Comparison of ENCODE assay signal across 37 mouse cellular contexts in genomic region chr19:4204889-4205288, GRCm38 (mm10). TPM values are rescaled to one million over a fixed set of nuclear protein-coding genes. Genes with fewer than 3 reads are reported as not detected.
A peak's percentile ranks its signal among the peaks of the same experiment; 100 is the strongest.
DNase-seq lines count a peak whose midpoint lies in the region; ATAC-seq and TF ChIP-seq lines count a peak whose summit lies in the region.
"Had no signal": no experiment of that assay in that cellular context is flagged by ENCODE, and none has a peak within 500 bp of the region (broad histone marks: within the 10 kb centered on the region; RNA-seq: fewer than 3 reads in every experiment).

No protein-coding gene starts in this region.

- no peak overlapping the region for H3K27ac ChIP-seq in heart, adult 2 months
- no peak overlapping the region for H3K27ac ChIP-seq in lung, postnatal 0 days (ENCODE audit: low read length)
- peak overlapping the region; percentile 15; the same call in 1 of the 2 replicates for H3K27ac ChIP-seq in cortical plate, adult 2 months (ENCODE audit: insufficient read depth, low read length)
- H3K27ac ChIP-seq: embryonic facial prominence, embryonic 12.5 days; heart, embryonic 13.5 days; hindbrain, embryonic 14.5 days; kidney, embryonic 15.5 days; lung, embryonic 15.5 days; midbrain, embryonic 12.5 days had no signal

- no peak overlapping the region for H3K4me2 ChIP-seq in lung, postnatal 0 days (replicated peaks; ENCODE audit: low read depth, low read length)
- H3K4me2 ChIP-seq: embryonic facial prominence, embryonic 12.5 days; heart, embryonic 13.5 days; hindbrain, embryonic 14.5 days; kidney, embryonic 15.5 days; lung, embryonic 15.5 days; midbrain, embryonic 12.5 days had no signal

- no peak for TF ChIP-seq POLR2A in heart, adult 2 months (IDR thresholded peaks at IDR 0.05; ENCODE audit: insufficient read depth, low read depth, low read length)
- TF ChIP-seq POLR2A in cortical plate, adult 2 months (IDR thresholded peaks at IDR 0.05; ENCODE audit: extremely low read depth, insufficient read depth, low read length), result no peak

- no peaks in the 10 kb centered on the region for H3K27me3 ChIP-seq in heart, adult 2 months (ENCODE audit: control insufficient read depth, insufficient read depth, low read length)
- no peaks in the 10 kb centered on the region for H3K27me3 ChIP-seq in lung, postnatal 0 days (replicated peaks; ENCODE audit: insufficient read depth, low read length)
- H3K27me3 ChIP-seq in E14TG2a.4 (ENCODE audit: insufficient read depth, low read length), result peaks cover 4% of the 10 kb centered on the region
- H3K27me3 ChIP-seq: Patski had no signal

- no peak overlapping the region for H3K9ac ChIP-seq in heart, adult 2 months (ENCODE audit: low read depth, low read length)
- no peak overlapping the region for H3K9ac ChIP-seq in lung, postnatal 0 days (replicated peaks; ENCODE audit: low read depth)
- H3K9ac ChIP-seq: embryonic facial prominence, embryonic 12.5 days; heart, embryonic 13.5 days; hindbrain, embryonic 14.5 days; kidney, embryonic 15.5 days; liver, embryonic 15.5 days; lung, embryonic 15.5 days; midbrain, embryonic 12.5 days had no signal

- intact Hi-C loops in heart, adult 2 months (cut with DNase I), result loop anchor here (5.0 kb wide), 3 partner anchors 37 to 108 kb away; partner anchors contain the start of genes Aip, Cdk2ap2 and Pitpnm1

- no peak for ATAC-seq in lung, postnatal 0 days
- ATAC-seq: forebrain, embryonic 14.5 days; Patski had no signal

- TF ChIP-seq CTCF in heart, adult 2 months (IDR thresholded peaks at IDR 0.05), result 0 out of 2 replicates have a peak, but pooled peaks have one; percentile 10
- TF ChIP-seq CTCF in lung, postnatal 0 days (IDR thresholded peaks at IDR 0.05), result peak; percentile 37
- 0 out of 2 replicates have a peak, but pooled peaks have one; percentile 4 for TF ChIP-seq CTCF in E14TG2a.4 (conservative IDR thresholded peaks at IDR 0.05; ENCODE audit: low read length)
- TF ChIP-seq CTCF in cortical plate, adult 2 months (IDR thresholded peaks at IDR 0.05; ENCODE audit: extremely low read depth, insufficient read depth, low read length), result no peak

- WGBS in heart, adult 2 months, result 70% methylated on average over 4 of the region's 4 CpGs
- WGBS in lung, postnatal 0 days, result 62% methylated on average over 3 of the region's 4 CpGs

- no peak for TF ChIP-seq EP300 in heart, adult 2 months (IDR thresholded peaks at IDR 0.05; ENCODE audit: insufficient read depth, low read depth, low read length)
- TF ChIP-seq EP300 in lung, postnatal 0 days (IDR thresholded peaks at IDR 0.05), result no peak

- no peaks in the 10 kb centered on the region for H3K36me3 ChIP-seq in heart, adult 2 months (ENCODE audit: control insufficient read depth, insufficient read depth, low read length)
- H3K36me3 ChIP-seq in lung, postnatal 0 days (ENCODE audit: insufficient read depth, low read length), result no peaks in the 10 kb centered on the region
- peaks cover 10% of the 10 kb centered on the region for H3K36me3 ChIP-seq in E14TG2a.4 (ENCODE audit: insufficient read depth, low read length)

- H3K4me3 ChIP-seq in heart, adult 2 months, result no peak overlapping the region
- H3K4me3 ChIP-seq in lung, postnatal 0 days (ENCODE audit: low read depth, low read length), result no peak overlapping the region
- H3K4me3 ChIP-seq in E14TG2a.4 (replicated peaks; ENCODE audit: low read length), result no peak overlapping the region
- H3K4me3 ChIP-seq in cortical plate, adult 2 months (ENCODE audit: insufficient read depth, low read length), result no peak overlapping the region
- H3K4me3 ChIP-seq: embryonic facial prominence, embryonic 12.5 days; heart, embryonic 13.5 days; kidney, embryonic 15.5 days; liver, embryonic 15.5 days; lung, embryonic 15.5 days; megakaryocyte, embryonic 14.5 days; midbrain, embryonic 12.5 days had no signal

- DNase-seq in heart, adult 2 months, result no peak
- no peak for DNase-seq in heart, adult 18-20 months
- no peak for DNase-seq in lung, postnatal 0 days (ENCODE audit: low spot score)
- DNase-seq in lung, postnatal 25 days (ENCODE audit: low spot score), result no peak
- no peak for DNase-seq in adrenal gland, adult 18-20 months (ENCODE audit: low spot score in 2 of 2)
- no peak for DNase-seq in ovary, postnatal 36 days (ENCODE audit: low spot score)
- DNase-seq: adrenal gland, postnatal 25 days; cerebellum, adult 8-10 months; cerebellum, postnatal 25 days; gastrocnemius, postnatal 25 days; kidney, adult 11 months; kidney, postnatal 36 days; layer of hippocampus, postnatal 36 days; liver; lung, postnatal 4 days; right cerebral cortex, adult 18-20 months had no signal

- H3K79me2 ChIP-seq in heart, adult 2 months (replicated peaks; ENCODE audit: control insufficient read depth, insufficient read depth, low read length), result no peaks in the 10 kb centered on the region

- peaks cover 10% of the 10 kb centered on the region for H3K4me1 ChIP-seq in heart, adult 2 months (ENCODE audit: control insufficient read depth, insufficient read depth, low read length)
- H3K4me1 ChIP-seq in lung, postnatal 0 days (ENCODE audit: insufficient read depth, low read depth, low read length), result no peaks in the 10 kb centered on the region; the same call in 1 of the 2 replicates
- peaks cover 77% of the 10 kb centered on the region for H3K4me1 ChIP-seq in E14TG2a.4 (replicated peaks; ENCODE audit: low read depth, low read length)
- peaks cover 4% of the 10 kb centered on the region for H3K4me1 ChIP-seq in cortical plate, adult 2 months (ENCODE audit: control insufficient read depth, insufficient read depth, low read length)

- H3K9me3 ChIP-seq in lung, postnatal 0 days (ENCODE audit: low read length), result no peaks in the 10 kb centered on the region
- no peaks in the 10 kb centered on the region for H3K9me3 ChIP-seq in E14TG2a.4 (ENCODE audit: low read length)
- H3K9me3 ChIP-seq: embryonic facial prominence, embryonic 12.5 days; heart, embryonic 13.5 days; kidney, embryonic 15.5 days; liver, embryonic 15.5 days; lung, embryonic 15.5 days; megakaryocyte, embryonic 14.5 days; midbrain, embryonic 12.5 days had no signal

RNA-seq across cellular contexts. Expression of gene Rad9a, which starts 3.4 kb away (rescaled TPM):
- total RNA-seq in heart, adult 2 months (2021), result 1 to 10 TPM; 4.1 to 4.4 TPM
- 13.5 and 13.9 TPM in 2 replicates for polyA plus RNA-seq in heart, adult 2 months (2012; rRNA removed)
- 1 to 10 TPM; 4.5 to 4.8 TPM for total RNA-seq in heart, adult 18-20 months (2021)
- polyA plus RNA-seq in lung, postnatal 0 days (2015; fragmentation: Nextera tagmentation; extraction: Ambion mirVana), result 14.1 and 14.3 TPM in 2 replicates
- 17.3 and 18.4 TPM in 2 replicates for polyA plus RNA-seq in cortical plate, adult 2 months (2012; rRNA removed)
- total RNA-seq in adrenal gland, adult 18-20 months (2021), result 1 to 10 TPM; 7.5 to 9.0 TPM

RNA-seq across cellular contexts. Expression of gene Clcf1, which starts 9.1 kb away (rescaled TPM):
- 1 to 10 TPM in 1 of 2 experiments, under 1 TPM in 1; 0.55 to 1.0 TPM for total RNA-seq in heart, adult 2 months (2021)
- 2.8 and 5.4 TPM in 2 replicates for polyA plus RNA-seq in heart, adult 2 months (2012; rRNA removed)
- 1 to 10 TPM; 1.2 to 2.3 TPM for total RNA-seq in heart, adult 18-20 months (2021)
- 7.6 and 8.0 TPM in 2 replicates for polyA plus RNA-seq in lung, postnatal 0 days (2015; fragmentation: Nextera tagmentation; extraction: Ambion mirVana)
- 2.4 and 2.8 TPM in 2 replicates for polyA plus RNA-seq in cortical plate, adult 2 months (2012; rRNA removed)
- 10 to 100 TPM in 1 of 2 experiments, 1 to 10 TPM in 1; 7.9 to 11.1 TPM for total RNA-seq in adrenal gland, adult 18-20 months (2021)

RNA-seq across cellular contexts. Expression of gene AC109138.7, which starts 9.3 kb away (rescaled TPM):
- total RNA-seq in heart, adult 2 months (2021), result not detected
- 15.3 TPM in 1 of 2 replicates, not detected in the other for polyA plus RNA-seq in heart, adult 2 months (2012; rRNA removed)
- total RNA-seq in heart, adult 18-20 months (2021), result not detected
- polyA plus RNA-seq in lung, postnatal 0 days (2015; fragmentation: Nextera tagmentation; extraction: Ambion mirVana), result not detected in 2 replicates
- polyA plus RNA-seq in cortical plate, adult 2 months (2012; rRNA removed), result not detected in 2 replicates
- not detected for total RNA-seq in adrenal gland, adult 18-20 months (2021)
- total RNA-seq: adrenal gland, postnatal 25 days; ES-E14; gastrocnemius, adult 18-20 months; gastrocnemius, postnatal 25 days; heart, postnatal 10 days; hematopoietic stem cell, adult 5-6 weeks; layer of hippocampus, postnatal 36 days; left cerebral cortex, postnatal 14 days; monocyte, adult 5-6 weeks; neutrophil, adult 5-6 weeks had no signal
- polyA plus RNA-seq: embryonic facial prominence, embryonic 12.5 days; forebrain, embryonic 14.5 days; heart, embryonic 13.5 days; hindbrain, embryonic 14.5 days; kidney, embryonic 15.5 days; limb, embryonic 11.5 days; liver, embryonic 15.5 days; lung, embryonic 15.5 days; midbrain, embryonic 12.5 days; stomach, embryonic 14.5 days had no signal

RNA-seq across cellular contexts. Expression of gene Ppp1ca, which starts 13.0 kb away (rescaled TPM):
- 100 to 1,000 TPM; 272 to 313 TPM for total RNA-seq in heart, adult 2 months (2021)
- polyA plus RNA-seq in heart, adult 2 months (2012; rRNA removed), result 406 and 497 TPM in 2 replicates
- total RNA-seq in heart, adult 18-20 months (2021), result 100 to 1,000 TPM; 293 to 299 TPM
- 619 and 631 TPM in 2 replicates for polyA plus RNA-seq in lung, postnatal 0 days (2015; fragmentation: Nextera tagmentation; extraction: Ambion mirVana)
- polyA plus RNA-seq in cortical plate, adult 2 months (2012; rRNA removed), result 385 and 421 TPM in 2 replicates
- 100 to 1,000 TPM; 353 to 384 TPM for total RNA-seq in adrenal gland, adult 18-20 months (2021)

RNA-seq across cellular contexts. Expression of gene Tbc1d10c, which starts 13.8 kb away (rescaled TPM):
- 10 to 100 TPM; 12.4 to 14.4 TPM for total RNA-seq in heart, adult 2 months (2021)
- polyA plus RNA-seq in heart, adult 2 months (2012; rRNA removed), result 13.7 and 15.8 TPM in 2 replicates
- total RNA-seq in heart, adult 18-20 months (2021), result 10 to 100 TPM; 12.0 to 20.2 TPM
- polyA plus RNA-seq in lung, postnatal 0 days (2015; fragmentation: Nextera tagmentation; extraction: Ambion mirVana), result 3.9 and 4.5 TPM in 2 replicates
- 2.2 and 2.4 TPM in 2 replicates for polyA plus RNA-seq in cortical plate, adult 2 months (2012; rRNA removed)
- 1 to 10 TPM; 1.1 to 1.6 TPM for total RNA-seq in adrenal gland, adult 18-20 months (2021)
